Mouse (Mus musculus): ENCODE measurements around the gene Disc1. TPM values are rescaled to one million over a fixed set of nuclear protein-coding genes. Genes with fewer than 3 reads are reported as not detected.

Disc1 gene
- total RNA-seq, 2 experiments from 2014 or later: 2.2 to 2.9 TPM

- no peak for DNase-seq
- intact Hi-C loops (cut with DNase I): no loop called here
These were observed 149.0 kb downstream of the Disc1 start for GRCm38 (mm10) chr8:125203016-125203415.

DNA sequence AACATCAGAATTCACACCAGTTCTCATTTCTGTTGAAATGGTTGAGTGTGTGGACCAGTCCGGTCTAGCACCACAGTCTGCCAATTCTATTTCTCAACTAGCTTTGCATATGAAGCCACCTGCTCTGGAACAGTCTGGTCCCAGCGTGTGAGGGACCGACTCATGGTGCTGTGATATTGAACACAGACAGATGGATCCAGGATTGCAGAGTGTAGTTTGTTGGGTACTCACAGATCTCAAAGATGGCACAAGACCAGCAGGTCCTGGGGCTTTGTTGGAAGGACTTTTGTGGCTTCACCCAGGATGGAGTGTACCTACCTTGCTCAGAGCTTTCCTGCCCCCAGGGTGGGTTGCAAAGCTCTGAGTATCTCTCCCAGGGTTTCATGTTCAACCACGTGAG, 151.6 kb downstream of the Disc1 start:
- DNase-seq: no peak
- intact Hi-C loops (cut with DNase I): no loop called here

- intact Hi-C loops (cut with DNase I): no loop called here
- DNase-seq: no peak
These were observed 152.4 kb downstream of the Disc1 start for GRCm38 (mm10) chr8:125206391-125206790.

GRCm38 (mm10) chr8:125206962-125207361, 153.0 kb downstream of the Disc1 start:
- DNase-seq: no peak

GRCm38 (mm10) chr8:125212619-125213167, 158.7 kb downstream of the Disc1 start:
- intact Hi-C loops (cut with DNase I): no loop called here

More at GRCm38 (mm10) chr8:125206962-125207361, 153.0 kb downstream of the Disc1 start:
- intact Hi-C loops (cut with DNase I): no loop called here

GRCm38 (mm10) chr8:125217902-125218581, 164.0 kb downstream of the Disc1 start:
- DNase-seq: no peak
- intact Hi-C loops (cut with DNase I): no loop called here

More at GRCm38 (mm10) chr8:125212619-125213167, 158.7 kb downstream of the Disc1 start:
- no peak for DNase-seq

GRCm38 (mm10) chr8:125218669-125219068, 164.7 kb downstream of the Disc1 start:
- DNase-seq: no peak
- intact Hi-C loops (cut with DNase I): no loop called here

GRCm38 (mm10) chr8:125220608-125221007, 166.6 kb downstream of the Disc1 start:
- intact Hi-C loops (cut with DNase I): no loop called here
- DNase-seq: no peak

DNA sequence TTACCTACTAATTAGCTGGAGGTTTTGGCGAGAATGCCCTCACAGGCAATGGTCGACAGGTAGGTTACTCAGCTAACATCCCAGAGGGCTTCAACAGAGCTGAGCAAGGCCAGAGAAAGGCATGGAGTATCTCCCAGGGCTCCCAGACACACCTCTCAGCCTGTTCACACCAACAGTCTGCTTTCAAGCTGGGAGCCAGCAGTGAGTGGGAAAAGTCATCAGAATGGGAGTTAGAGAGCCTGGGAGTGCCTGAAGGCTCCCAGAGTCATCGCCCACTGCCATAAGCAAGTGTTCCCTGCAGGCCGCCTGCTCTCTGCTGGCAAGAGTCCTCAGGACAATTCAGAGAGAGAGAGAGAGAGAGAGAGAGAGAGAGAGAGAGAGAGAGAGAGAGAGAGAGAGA, 167.1 kb downstream of the Disc1 start:
- DNase-seq: no peak

DNA sequence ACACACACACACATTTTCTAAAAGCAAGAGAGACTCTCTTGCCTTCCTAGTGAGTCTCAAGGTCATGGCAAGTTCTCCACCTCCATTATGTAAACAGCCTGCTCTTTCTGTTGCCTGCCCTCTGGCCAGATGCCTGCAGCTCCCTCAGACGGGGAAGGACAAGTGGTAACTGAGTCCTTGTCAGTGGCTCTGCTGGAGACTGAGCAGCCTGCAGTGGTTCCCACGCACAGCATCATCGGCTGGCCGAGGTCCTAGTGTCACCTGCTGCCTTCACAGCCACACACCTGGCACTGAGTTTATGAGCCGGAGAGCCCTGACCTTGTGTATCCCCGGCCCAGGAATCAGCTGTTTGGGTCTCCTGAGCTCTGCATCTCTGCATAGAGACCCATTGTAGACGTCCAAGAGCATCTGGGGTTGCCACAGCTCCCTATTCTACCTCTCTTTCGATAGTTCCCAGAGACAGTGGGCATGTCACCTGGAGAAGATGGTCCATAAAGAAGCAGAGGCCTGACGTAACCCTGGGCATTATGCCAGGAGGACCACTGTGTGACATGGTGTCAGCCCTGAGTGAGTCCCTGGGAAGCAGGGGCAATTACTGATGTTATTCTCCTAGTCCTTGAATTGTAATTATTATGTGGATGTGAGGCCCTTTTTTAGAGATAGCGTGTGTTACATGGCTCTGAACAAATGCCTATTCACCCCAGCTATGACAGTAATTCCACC, 169.2 kb downstream of the Disc1 start:
- DNase-seq: peak in 1 of 2 experiments; percentile 36
- intact Hi-C loops (cut with DNase I): no loop called here

More for the DNA sequence above, 167.1 kb downstream of the Disc1 start:
- intact Hi-C loops (cut with DNase I): no loop called here

DNA sequence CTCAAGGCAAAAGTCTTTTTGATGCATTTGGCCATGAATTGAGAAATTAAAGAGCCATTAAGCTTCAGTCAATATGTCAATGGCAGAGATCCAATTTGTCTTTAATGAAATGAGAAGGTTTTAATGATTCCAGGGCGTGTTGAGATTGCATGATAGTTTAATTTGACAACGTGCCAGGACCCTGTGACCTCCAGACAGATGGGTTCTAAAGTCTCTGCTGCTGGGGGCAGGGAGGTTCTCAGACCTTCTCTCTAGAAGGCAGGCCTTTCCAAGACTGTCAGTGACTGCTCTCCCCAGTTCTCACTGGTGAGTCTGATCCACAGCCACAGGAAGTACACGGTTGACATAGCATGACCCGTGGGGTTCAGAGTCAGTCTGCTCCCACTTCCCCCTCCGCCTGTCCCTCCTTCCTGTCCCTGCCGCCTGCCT, 170.3 kb downstream of the Disc1 start:
- intact Hi-C loops (cut with DNase I): no loop called here

DNA sequence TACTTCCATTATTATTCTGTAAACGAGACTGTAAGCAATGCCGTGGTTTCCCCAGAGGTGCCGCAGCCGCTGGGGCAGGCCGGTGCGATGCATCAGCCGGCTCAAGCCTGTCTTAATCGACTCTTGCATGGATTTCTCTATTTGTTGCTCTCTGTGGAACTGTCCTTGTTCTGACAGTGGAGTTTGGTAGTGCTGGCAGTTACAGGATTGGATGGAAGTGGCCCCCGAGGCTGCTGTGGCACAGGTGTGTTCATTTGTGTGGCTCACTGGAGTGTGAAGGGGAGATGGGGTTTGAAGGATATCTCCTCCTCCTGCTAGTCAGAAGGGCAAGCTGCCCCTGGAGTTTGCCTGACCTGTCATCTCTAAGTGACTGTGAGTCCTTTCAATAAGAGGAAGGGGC, 171.3 kb downstream of the Disc1 start:
- intact Hi-C loops (cut with DNase I): no loop called here
- no peak for DNase-seq

More for the DNA sequence above, 170.3 kb downstream of the Disc1 start:
- DNase-seq: no peak

DNA sequence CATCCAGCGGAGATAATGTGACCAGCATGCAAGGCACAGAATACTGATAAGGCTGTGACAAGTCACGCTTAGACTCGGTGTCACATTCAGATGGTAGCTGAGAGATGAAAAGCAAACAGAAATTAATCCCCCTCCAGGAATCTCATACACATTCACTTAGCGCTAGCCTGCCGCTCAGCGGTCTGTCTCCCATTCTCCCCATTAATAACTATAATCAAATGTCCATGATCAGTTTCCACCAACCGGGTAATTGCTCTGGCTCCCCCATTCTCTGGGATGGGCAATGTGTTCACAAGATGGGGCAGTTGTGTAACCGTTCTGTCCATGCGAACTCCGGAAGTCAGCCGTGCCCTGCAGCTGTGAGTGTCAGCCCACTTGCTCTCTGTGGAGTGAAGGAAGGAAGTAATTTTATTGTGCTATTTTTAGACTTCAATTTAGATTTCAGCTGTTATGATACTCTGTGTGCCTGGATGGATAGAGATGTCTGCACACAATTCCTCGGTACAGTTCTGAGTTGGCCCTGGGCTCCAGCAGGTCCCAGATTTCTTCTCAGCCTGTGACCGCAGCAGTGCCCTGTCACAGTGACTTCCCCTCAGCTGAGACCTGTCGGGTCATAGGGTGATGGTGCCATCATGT, 173.1 kb downstream of the Disc1 start:
- intact Hi-C loops (cut with DNase I): loop anchor here (1.0 kb wide), 1 partner anchor 28 kb away; no protein-coding TSS in a partner anchor

GRCm38 (mm10) chr8:125230526-125231131, 176.6 kb downstream of the Disc1 start:
- no peak for DNase-seq
- intact Hi-C loops (cut with DNase I): no loop called here

More for the DNA sequence above, 173.1 kb downstream of the Disc1 start:
- DNase-seq: peak; percentile 60 to 67

GRCm38 (mm10) chr8:125232724-125233123, 178.7 kb downstream of the Disc1 start:
- intact Hi-C loops (cut with DNase I): no loop called here
- DNase-seq: no peak

DNA sequence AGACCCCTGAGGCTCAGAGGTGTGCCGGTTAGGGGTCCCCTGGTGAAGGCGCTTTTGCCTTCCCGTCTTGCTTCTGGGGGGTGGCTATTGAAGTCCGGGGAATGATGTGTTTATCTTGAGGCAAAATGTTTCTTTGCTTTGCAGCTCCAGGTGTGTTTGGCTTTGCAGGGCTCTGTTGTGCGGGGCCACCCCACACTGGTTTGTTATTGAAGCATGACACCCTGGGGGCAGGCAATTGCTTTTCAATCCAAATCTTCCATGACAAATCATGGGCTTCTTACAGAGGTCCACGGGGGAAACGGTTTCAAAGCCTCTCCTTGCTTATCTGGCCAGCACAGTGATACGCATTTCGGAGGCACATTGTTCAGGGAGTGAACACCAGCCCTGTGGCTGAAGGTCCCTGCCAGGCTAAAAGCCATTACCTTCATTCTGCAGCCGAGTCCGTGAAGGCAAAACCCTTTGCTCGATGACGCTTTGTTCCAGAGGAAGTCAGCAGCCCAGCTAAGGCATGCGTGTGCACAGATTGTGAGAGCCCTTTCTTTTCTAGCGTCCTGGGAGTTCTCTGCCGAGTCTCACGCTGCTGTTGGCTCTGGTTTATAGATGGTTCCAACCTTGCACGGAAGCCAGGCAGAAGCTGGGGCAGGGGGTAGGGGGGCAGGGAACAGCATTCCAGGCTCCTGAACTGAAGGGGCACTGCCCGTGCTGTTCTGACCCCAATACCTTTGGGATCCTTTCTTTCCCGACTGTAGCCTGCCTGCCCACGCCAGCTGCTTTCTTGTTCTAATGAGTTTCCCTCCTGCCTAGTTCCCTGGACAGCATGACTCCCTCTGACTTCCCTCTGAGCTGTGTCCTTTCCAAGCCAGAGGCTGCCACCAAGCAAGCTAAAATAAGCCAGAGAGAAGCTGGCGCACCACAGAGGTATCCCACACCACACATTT, 182.2 kb downstream of the Disc1 start:
- DNase-seq: peak; percentile 45 to 62
- intact Hi-C loops (cut with DNase I): loop anchor here (2.0 kb wide), 1 partner anchor 51 kb away; no protein-coding TSS in a partner anchor

DNA sequence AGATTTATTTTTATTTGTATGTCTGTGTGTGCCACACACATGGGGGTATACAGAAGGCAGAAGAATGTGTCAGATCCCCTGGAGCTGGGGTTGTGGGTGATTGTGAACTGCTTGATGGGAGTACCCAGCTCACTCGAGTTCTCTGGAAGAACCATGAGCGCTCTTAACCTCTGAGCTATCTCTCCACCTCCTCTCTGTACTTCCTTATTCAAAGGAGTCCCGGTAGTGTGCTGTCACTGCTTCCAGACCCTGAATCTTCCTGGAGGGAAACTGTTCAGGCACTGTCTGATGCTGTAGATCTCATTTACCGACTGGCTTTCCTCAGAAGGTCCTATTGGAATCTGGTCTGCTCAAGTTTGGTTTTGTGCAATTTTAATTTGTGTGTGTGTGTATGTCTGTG, 186.8 kb downstream of the Disc1 start:
- intact Hi-C loops (cut with DNase I): no loop called here
- DNase-seq: no peak

DNA sequence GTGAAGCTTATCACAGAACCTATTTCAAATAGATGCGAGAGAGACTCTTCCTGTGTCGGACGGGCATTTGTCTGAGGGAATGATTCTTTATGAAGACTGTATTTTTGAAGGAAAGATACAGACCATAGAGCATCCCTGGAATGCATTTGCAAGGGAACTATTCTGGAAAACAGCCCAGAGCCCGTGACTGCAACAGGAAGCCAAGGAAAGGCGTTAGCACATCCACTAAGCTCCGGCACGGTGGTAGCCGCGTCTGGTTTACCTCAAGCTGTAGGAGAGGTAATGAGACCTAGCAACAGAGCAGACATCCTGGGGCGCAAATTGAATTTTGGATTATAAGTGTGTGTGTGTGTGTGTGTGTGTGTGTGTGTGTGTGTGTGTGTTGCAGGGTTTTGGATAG, 188.4 kb downstream of the Disc1 start:
- DNase-seq: no peak
- intact Hi-C loops (cut with DNase I): no loop called here

- DNase-seq: no peak
- intact Hi-C loops (cut with DNase I): no loop called here
These were observed 188.9 kb downstream of the Disc1 start for GRCm38 (mm10) chr8:125242921-125243320.
